Mouse (Mus musculus) subcutaneous adipose tissue, adult 2 months (tissue): ENCODE data around the gene Emp2. TPM values are rescaled to one million over a fixed set of nuclear protein-coding genes. Genes with fewer than 3 reads are reported as not detected.

Experiments
- polyA plus RNA-seq: library from polyadenylated mRNA; depleted of rRNA; stranded (reverse); fragments of >200 nt; gene quantifications from 2 replicates; pipeline ENCODE4 v1.2.3, GENCODE M21; 2012; ENCODE audit warnings: low replicate concordance; rRNA removed

Emp2 gene
- 33.1 and 106 TPM in 2 replicates for polyA plus RNA-seq

GRCm38 (mm10) chr16:10313646-10314088 lies at the start of gene Emp2:
Emp2 (minus strand) TSS chr16:10313968.

Other genes with a start within 250 kb of the Emp2 start
- gene Rpl39l, start 143.7 kb downstream of the Emp2 start, polyA plus RNA-seq: 0.17 and 0.59 TPM in 2 replicates
- gene Atf7ip2, start 121.3 kb downstream of the Emp2 start, polyA plus RNA-seq: not detected in 2 replicates
- gene Tekt5, start 81.5 kb upstream of the Emp2 start, polyA plus RNA-seq: 0.10 and 0.69 TPM in 2 replicates
- gene Nubp1, start 98.0 kb upstream of the Emp2 start, polyA plus RNA-seq: 22.0 and 41.9 TPM in 2 replicates
- gene Tvp23a, start 133.4 kb upstream of the Emp2 start, polyA plus RNA-seq: 2.3 and 10.4 TPM in 2 replicates
- 5.9 and 8.8 TPM in 2 replicates for gene Ciita, start 166.1 kb upstream of the Emp2 start, polyA plus RNA-seq
- 32.2 and 57.5 TPM in 2 replicates for gene Dexi, start 229.1 kb upstream of the Emp2 start, polyA plus RNA-seq
- gene Clec16a, start 231.4 kb upstream of the Emp2 start, polyA plus RNA-seq: 19.8 and 24.7 TPM in 2 replicates